Mouse (Mus musculus) T-helper 17 cell (primary cell): ENCODE measurements around the gene Cps1.

ENCODE experiments used
- in situ Hi-C, 2 experiments: fragments of 300-600 bp; cut with MboI, MseI; formaldehyde crosslinking; loops; 1 replicate in 1 of 2; 2 replicates in 1 of 2; pipeline ENCODE4 v1.15.1; 2025; ENCODE audit warnings: high pct_unique_total_duplicates in 2 of 2

Gene Cps1

DNA sequence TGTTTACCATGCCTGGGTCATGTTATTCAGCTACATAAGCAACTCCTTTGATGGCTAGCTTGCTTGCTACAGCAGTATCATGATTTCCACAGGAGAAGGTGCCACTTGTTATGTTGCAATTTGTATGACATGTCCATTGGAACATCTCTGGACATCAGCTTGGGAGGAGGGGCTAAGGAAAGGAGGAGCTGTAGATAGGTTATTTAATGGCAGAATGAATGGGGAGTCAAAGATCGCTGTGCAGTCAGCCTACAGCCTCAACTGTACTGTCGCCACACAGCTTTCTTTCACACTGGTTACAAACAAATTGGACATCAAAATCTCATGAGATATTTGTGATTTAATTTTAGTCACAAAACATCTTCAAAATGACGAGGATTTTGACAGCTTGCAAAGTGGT, at the start of gene Cps1:
TSS of gene Cps1 (plus strand) at position 230 of the 400 bp plus-strand sequence.
- in situ Hi-C loops: no loop called here

- in situ Hi-C loops: loop anchor here in 1 of 2 experiments (10.0 kb wide), 1 partner anchor 1567 kb away; no protein-coding TSS in a partner anchor
Measured at GRCm38 (mm10) chr1:67077739-67078138, 45.1 kb upstream of the Cps1 start.

GRCm38 (mm10) chr1:67078666-67079065, 44.2 kb upstream of the Cps1 start:
- in situ Hi-C loops: loop anchor here in 1 of 2 experiments (10.0 kb wide), 1 partner anchor 1566 kb away; no protein-coding TSS in a partner anchor

DNA sequence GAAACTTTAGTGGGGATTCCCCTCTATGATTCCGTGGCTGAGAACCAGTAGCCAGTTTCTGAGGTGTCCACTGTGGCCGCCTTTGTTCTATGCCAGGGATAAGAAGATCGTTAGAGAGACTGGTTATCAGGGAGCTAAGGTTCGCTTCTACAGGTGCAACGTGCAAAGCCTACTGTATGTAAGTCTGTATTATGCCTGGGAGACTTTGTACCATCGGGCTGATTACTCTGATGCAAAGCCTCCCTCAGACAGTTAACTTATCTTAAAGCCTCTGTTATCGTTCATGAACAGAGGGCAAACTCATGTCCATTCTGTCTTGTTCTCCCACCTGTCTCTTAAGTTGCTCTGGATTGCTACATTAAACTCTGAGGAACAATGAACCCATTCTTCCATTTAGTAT, 43.7 kb upstream of the Cps1 start:
- in situ Hi-C loops: loop anchor here in 1 of 2 experiments (10.0 kb wide), 1 partner anchor 1566 kb away; no protein-coding TSS in a partner anchor

DNA sequence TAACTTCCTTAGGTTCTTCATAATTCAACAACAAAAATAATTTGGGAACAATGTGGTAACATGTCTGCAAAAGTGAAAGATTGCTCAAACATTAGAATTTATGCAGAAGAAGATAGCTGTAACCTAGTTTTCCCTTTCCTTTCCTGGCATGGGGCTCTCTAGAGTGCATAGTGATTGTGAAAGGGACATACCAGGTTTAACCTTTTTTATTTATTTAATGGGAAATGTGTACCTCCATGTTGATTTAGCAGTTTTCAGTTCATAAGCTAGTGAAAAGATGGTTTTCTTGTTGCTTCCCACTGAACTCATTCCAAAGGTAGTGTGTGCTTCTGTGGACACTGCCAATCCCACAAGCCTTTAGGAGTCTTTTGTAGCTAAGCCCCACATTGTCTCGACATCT, 30.4 kb upstream of the Cps1 start:
- in situ Hi-C loops: no loop called here

GRCm38 (mm10) chr1:67099215-67099614, 23.6 kb upstream of the Cps1 start:
- in situ Hi-C loops: no loop called here

DNA sequence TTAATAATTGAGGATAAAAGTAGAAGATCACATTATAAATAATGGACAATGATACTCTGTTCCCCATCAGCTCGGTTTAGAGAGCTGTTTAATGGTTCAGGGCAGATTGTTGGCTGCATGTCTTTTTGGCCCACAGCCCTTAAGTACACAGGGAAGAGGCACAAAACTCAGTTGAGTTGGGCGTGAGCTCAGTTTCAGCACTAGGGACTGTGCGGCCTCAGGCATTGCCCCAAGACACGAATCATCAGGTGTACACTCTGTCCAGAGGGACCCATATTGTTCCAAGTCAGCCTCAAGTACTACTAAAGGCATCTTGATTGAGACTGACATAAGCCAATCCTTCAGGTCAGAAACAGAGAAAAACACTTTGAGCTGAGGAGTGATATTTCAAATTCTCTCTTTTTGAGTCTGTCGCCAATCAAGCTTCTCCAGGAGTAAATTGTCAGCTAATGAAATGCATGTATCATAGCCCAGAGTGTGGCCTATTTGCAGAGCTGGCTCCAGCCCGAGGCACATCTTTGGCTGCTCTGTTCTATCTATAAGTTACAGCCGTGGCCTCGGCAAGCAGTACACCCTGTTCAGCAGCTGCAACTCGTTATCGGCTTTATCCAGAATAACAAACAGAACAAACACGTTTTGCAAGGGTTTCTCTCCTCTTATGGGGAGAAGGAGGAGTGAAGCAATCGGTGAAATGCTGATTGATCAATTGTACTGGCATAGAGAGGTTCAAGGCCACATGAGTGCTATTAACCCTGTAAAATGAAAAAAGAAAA, 19.2 kb upstream of the Cps1 start:
- in situ Hi-C loops: no loop called here

DNA sequence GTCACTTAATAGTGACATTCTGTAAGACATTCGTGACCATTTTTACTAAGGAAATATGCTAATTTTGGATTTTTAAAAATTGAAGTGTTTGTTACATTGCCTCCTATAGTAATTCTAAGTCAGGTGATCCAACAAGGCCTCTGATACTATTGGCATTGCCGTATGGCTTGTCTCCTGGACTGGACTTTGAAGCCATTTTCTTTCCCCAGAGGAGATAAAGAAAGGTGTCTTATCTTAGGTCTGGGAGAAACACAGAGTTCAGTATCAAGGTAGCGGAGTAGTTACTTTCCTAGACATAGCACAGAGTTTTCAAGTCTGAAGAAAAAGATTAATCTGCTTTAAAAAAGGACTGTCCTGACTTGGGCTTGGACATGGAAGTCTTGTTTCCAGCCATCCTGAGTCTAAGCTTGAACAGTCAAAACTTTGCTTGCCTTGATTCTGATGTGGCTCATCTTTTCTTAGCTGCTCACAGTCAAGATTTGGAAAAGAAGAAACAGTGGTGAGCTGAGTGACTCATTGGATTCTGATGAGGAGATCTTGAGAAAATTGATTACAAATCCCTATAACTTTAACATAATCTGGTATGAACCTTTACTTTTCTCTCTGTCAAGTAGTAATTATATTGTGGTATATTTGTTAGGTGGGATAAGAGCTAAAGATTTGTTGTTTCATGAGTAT, 11.1 kb upstream of the Cps1 start:
- in situ Hi-C loops: no loop called here

DNA sequence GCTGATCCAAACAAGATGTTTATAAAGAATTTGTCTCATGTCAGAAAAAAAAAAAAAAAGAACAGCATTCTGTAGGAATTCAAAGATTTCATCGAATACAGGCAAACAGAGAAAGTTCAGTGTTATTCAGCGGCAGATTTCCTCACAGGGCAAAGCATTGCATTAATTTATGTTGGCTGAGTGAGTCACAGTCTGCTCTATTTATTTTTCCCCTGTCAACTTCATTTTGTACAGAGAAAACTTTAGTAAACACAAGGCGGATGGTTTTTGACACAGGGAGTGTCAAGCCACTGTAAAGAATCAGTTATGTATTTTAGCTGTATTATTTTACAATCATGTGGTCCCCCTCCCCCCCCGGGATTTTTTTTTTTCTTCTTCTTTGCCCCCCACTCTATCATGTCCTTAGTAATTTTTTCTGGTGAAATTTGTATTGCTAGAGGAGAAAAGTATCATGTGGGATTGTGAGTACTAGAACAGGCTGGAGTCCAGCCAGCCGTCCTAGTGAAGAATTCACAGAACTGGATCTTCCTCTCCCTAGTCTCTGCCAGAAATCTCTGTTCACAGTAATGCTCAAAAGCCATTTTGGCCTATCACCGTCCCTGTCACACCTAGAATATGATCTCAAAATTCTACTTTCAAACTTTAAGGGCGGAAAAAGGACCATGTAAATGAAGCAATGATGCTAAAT, 9.3 kb upstream of the Cps1 start:
- in situ Hi-C loops: no loop called here

DNA sequence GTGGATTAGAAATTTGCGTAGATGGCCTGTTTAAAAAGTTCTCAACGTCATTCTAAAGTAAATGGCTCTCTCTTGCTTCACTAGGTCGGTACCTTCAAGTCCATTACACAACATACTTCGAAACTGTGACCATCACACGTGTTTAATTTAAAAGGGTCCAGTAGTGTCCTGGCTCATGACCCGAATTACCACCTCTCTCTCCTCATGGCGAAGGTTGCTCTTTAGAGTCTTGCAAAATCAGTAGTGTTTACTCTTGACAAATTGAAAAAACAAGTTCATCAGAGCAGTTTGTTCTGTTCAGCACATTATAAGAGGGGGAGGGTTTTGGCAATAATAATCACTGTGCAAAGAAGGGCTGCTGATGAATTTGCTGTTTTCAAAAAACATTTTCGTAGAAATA, 6.3 kb upstream of the Cps1 start:
- in situ Hi-C loops: no loop called here

GRCm38 (mm10) chr1:67117778-67118177, 5.0 kb upstream of the Cps1 start:
- in situ Hi-C loops: no loop called here

DNA sequence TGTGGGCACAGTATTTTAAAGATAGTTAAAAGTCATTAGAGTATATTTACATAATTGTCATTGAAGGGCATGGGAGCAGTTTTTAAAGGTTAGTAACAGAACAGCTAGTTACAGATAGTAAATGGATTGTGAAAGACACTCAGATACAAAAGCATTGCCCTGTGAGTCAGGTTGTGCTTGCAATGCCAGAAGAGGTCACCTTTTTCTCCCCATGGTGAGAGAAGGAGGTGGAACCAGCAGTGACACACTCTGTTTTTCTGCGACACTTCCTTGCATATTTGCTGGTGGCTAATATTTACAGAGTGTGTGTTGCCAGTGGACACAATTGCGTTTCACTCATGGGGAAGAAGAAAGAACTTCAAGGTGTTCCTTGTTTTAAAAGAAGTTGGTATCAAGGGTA, 2.6 kb downstream of the Cps1 start:
- in situ Hi-C loops: loop anchor here in 1 of 2 experiments (25.0 kb wide), 1 partner anchor 2012 kb away; no protein-coding TSS in a partner anchor

- in situ Hi-C loops: loop anchor here (10.0 to 25.0 kb wide), 2 partner anchors 1993 to 2001 kb away; no protein-coding TSS in a partner anchor
Measured at GRCm38 (mm10) chr1:67143939-67144338, 21.1 kb downstream of the Cps1 start.

GRCm38 (mm10) chr1:67151246-67151645, 28.4 kb downstream of the Cps1 start:
- in situ Hi-C loops: no loop called here

DNA sequence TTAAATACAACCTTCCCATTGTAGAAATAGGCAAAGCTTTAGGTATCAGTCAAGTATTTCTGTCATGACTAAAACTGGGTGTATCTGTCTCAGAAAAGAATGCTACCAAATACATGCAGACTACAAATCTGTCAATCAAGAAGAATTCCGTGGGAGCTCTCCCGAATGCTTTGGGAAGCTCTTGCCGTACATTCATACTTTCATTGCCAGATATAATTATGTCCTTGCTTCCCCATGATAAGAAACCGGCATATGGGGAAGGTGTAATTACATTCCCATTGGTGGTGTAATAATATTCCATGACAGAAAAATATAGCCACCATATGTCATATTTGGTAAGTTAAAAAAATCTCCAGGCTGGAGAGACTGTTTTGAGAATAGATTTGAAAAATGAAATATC, 44.5 kb downstream of the Cps1 start:
- in situ Hi-C loops: no loop called here

DNA sequence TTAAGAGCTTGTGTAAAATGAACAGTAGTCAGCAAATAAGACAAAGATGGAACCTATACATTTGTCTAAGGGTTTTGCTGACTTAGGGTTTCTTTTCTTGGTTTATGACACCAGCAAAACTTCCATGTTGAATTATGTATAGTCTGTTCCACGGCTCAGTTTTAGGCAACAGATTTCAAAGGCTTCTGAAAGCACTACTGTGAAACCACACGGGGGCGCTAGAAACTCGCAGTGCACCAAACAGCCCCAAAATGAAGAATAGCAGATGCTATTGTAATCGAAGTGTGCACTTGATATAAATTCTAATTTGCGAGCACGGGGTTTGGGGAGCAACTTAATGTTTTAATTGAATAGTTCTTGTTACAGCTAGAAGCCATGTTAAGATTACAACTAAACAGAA, 58.3 kb downstream of the Cps1 start:
- in situ Hi-C loops: no loop called here

- in situ Hi-C loops: no loop called here
Measured at GRCm38 (mm10) chr1:67182201-67182600, 59.4 kb downstream of the Cps1 start.

DNA sequence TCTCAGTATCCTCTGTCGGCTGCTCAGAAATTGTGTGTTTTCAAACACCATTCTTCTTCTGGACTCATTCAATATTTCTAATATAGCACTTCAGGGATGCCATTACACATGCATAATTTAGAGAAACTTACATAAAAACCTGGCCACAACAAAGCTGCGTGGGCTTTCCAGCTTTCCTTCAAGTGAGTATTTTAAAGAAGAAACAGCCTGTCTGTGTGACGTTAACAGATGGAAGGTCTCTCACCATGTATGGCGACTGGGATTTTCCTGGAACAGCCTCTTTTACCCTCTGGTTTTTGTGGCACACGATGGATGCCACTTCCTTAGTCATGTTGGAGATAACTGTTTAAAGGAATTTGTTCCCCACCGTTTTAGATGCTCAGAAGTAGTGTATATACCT, 60.7 kb downstream of the Cps1 start:
- in situ Hi-C loops: no loop called here

DNA sequence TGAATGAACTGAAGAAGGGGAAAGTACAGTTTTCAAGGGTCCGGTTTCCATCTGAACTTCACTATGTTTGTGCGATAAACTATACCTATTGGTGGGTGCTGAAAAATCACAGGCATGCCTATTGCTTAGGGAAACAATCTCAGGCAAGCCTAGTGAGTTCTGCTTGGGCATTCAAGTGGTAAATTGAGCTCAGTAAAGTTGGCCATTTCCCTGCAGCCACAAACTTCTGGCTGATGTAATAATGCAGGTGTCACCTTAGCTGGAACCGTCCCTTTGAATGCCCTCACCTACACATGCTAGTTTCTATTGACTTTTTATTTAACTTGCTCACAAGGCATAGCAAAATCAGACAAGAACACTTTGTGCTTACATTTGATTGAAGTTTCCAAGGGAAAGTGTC, 61.3 kb downstream of the Cps1 start:
- in situ Hi-C loops: no loop called here

GRCm38 (mm10) chr1:67197335-67197734, 74.5 kb downstream of the Cps1 start:
- in situ Hi-C loops: no loop called here

- in situ Hi-C loops: no loop called here
Measured at GRCm38 (mm10) chr1:67218339-67218944, 95.6 kb downstream of the Cps1 start.

DNA sequence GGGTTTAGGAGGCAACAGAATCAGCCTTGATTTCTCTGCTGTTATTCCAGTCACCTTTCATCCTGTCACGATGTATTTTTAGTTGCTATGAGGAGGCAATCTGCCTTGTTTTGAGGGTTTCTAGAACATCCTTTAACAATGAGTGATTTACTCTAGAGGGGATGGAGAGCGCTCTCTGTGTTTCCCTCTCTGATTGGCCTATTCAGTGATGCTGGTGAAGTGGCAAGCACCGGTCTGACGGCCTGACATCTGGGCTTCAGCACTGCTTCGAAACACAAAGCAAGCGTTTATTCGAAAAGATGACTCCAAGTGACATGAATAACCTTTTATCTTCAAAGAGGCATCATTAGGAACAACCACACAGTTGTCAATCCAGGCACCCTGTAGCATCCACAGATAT, 100.8 kb downstream of the Cps1 start:
- in situ Hi-C loops: loop anchor here in 1 of 2 experiments (10.0 kb wide), 1 partner anchor 631 kb away; no protein-coding TSS in a partner anchor
